Mouse (Mus musculus) heart, postnatal 10 days (tissue): ENCODE data around the gene Poc5. TPM values are rescaled to one million over a fixed set of nuclear protein-coding genes. Genes with fewer than 3 reads are reported as not detected.

Source experiments
- microRNA-seq, 2 experiments: library from miRNA; unstranded; fragments of <30 nt; microRNA quantifications; one replicate each; pipeline ENCODE4 v1.2.0; 2022
- total RNA-seq, 2 experiments: library from RNA; stranded (reverse); gene quantifications; 2 replicates each; pipeline ENCODE4 v1.2.3; 2021

Poc5 gene
- total RNA-seq, 2 experiments from 2014 or later: 13.1 to 15.0 TPM

Small RNA genes within 50 kb of the gene (microRNA-seq; reads per million reads assigned to microRNA genes)
- 0 reads per million in 2 experiments for gene Gm25213

Other genes starting within 250 kb of the Poc5 start
- gene Ankdd1b, start 82.9 kb downstream of the Poc5 start, total RNA-seq: under 1 TPM; 0.41 to 0.97 TPM
- not detected for gene Gm17622, start 102.4 kb downstream of the Poc5 start, total RNA-seq
- gene Polk, start 154.3 kb downstream of the Poc5 start, total RNA-seq: 1 to 10 TPM; 5.8 to 8.1 TPM
- gene Col4a3bp, start 154.3 kb downstream of the Poc5 start, total RNA-seq: 10 to 100 TPM; 39.4 to 42.0 TPM